Mouse (Mus musculus) cerebellum, adult 11-12 months (tissue): Measurements from ENCODE around the gene Isoc2b.
A peak's percentile ranks its signal among the peaks of the same experiment; 100 is the strongest.
"Not testable (repeated sequence)": the region's sequence is repeated elsewhere in the genome, so short reads cannot be mapped to it uniquely, and the experiment has no call there.

Experiments used
- DNase-seq: peaks from one replicate; pipeline ENCODE4 v3.0.0; 2022

The Isoc2b gene

DNA sequence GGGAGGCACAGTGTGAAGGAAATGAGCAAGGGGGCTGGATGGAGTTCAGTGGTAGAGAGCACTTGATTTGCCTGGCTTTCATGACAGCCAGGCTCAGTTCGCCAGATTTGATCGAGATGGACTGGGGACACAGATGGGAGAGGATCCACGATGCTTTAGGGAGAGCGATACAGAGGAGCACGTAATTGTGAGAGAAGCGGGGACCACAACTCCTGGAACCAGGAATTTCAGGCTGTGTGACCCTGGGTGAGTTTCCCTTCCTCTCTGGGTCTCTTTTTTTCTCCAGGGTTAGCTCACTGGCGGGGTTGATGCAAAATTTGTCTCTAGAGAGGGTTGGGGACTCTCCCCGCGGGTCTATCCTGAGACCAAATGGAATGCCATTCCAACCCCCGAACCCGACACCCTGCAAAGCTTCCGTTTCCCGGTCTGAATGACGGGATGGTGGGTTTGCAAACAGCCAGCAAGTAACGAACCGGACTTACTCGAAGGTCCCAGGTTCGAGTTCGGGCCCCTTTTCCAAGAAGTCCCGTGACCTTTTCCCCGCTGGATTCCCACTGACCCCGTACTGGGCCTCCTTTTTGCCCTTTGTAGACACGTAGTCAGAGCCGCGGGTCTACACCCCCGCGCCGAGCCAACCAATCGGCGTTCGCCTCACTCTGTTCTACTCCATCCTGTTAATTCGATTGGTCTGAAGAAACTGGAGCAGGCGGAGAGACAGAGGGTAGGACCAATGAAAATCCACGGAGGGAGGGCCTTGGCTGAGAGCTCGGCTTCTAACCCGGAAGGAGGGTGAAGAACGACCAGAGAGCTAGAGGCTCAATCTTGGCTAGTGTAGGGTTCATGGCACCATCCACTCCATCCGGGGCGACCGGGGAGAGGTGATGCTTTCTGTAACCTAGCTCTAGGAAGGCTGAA, 4.2 kb downstream of the Isoc2b start:
- DNase-seq: peak; percentile 98

- DNase-seq: peak; percentile 59
These were observed 5.0 kb downstream of the Isoc2b start for GRCm38 (mm10) chr7:4865090-4865489.

DNA sequence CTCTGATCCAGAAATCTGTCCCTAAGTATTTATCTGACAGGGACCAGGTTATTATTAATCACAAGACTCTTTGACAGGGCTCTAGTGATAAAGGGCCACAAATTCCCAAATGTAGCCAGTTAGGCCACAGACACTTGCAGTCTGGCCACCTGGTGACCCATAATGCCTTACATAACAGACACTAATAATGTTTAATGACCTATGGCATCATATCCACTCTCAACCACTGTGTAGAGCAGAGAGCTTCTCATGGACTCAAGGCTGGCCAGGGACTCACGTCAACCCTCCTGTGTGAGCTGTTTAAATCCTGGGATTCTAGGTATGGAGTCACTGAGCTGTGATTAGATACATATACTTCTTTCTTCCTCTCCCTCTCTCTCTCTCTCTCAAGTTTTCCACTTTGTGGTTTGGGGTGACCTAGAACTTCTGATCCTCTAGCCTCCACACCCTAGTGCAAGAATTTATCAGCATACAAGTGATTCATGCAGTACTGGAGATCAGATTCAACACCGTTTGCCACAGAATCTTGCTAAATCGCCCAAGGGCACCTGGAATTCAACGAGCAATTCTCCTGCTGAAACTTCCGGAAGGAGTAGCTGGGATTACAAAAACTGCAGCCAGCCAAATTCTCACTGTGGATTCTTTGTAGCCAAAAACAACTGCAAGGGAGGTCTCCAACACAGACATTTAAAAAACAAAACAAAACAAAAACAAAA, 5.8 kb downstream of the Isoc2b start:
- DNase-seq: no peak

DNA sequence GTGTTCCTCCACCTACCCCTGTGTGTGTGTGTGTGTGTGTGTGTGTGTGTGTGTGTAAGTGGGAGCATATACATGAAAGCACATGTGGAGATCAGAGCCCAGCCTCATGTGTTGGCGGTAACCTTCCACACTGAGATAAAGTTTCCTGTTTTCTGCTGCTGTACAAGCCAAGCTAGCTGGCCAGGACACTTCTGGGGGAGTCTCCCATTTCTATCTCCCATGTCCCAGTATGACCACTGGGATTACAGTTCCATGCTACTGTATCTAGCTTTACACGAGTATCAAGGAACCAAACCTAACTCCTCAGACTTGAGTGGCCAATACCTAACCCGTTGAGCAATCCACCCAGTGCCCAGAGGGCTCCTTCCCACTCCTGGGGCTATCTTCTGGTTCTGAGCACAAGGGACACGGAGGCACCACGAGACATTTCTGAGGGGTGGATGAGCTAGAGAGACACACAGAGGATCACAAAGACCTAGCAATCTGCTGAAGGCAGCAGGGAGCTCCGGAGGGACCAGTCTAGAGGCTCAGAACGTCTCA, 6.4 kb downstream of the Isoc2b start:
- no peak for DNase-seq

GRCm38 (mm10) chr7:4863041-4863440, 7.0 kb downstream of the Isoc2b start:
- DNase-seq: peak; percentile 61

- not testable (repeated sequence) for DNase-seq
These were observed 9.1 kb downstream of the Isoc2b start for GRCm38 (mm10) chr7:4860926-4861325.

DNA sequence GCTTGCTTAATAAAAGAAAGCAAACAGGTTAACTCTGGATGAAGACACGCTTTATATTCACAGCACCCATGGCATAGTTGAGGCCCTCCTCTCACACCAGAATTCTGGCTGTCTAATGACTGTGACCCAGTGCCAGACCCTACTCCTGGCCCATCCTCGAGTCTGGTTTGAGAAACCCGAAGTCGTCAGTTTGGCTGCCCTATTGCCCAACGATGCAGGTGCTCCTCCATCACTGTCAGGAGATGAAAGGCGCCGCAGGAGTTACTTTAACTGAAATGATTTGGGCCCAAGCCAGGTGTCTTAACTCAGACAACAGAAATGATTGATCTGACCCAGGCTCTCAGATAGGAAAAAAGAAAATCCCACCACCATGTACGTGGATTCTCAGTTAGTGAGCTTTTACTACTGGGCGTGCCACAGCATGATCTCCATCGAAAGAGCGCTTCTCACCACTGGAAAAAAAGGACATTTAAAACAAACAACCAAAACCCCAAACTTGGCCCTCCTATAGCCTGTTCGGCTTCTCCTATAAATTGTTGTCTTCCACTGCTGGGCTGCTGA, 10.6 kb downstream of the Isoc2b start:
- no peak for DNase-seq

DNA sequence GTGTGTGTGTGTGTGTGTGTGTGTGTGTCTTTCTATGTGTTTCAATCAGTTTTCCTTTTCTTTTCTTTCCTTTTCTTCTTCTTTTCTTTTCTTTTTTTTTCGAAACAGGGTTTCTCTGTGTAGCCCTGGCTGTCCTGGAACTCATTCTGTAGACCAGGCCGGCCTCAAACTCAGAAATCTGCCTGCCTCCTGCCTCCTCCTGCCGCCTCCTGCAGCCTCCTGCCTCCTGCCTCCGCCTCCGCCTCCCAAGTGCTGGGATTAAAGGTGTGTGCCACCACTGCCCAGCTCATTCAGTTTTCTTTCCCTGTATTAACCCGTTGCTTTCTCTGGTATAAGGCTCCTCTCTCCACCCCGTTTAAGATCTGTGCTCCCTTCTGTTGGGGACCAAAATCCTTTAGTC, 12.7 kb downstream of the Isoc2b start:
- no peak for DNase-seq

- DNase-seq: no peak
These were observed 13.6 kb downstream of the Isoc2b start for GRCm38 (mm10) chr7:4856508-4856907.

DNA sequence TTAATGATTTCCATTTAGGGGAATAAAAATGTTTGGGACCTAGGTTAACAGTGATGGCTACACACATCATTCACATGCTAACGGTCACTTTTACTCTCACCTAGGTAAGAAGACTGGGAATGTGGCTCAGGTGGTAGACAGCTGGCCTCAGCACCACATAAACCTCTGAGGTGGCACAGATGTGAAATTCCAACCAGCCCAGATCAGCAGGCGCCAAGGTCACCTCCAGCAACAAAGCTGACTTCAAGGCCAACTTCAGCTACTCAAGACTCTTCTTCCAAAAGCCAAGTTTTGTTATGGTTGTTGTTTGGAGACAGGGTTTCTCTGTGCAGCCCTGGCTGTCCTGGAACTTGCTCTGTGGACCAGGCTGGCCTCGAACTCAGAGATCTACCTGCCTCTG, 16.4 kb downstream of the Isoc2b start:
- no peak for DNase-seq

DNA sequence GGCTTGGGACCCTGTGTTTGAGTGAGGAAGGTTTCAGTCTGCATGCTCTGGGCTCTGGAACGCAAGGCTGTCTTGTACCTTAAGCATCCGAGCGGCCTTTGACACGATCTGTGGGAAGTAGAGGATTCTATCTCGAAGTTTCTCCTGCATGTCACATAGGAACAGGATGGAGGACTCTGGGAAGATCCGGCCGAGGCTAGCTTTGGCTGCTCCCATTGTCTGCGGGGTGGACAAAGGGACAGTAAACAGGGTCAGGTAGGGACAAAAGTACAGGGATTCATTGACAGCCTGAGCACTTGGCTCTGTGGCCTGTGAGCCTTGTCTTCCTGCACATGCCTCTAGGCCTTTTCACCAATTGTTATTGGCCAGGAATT, 18.8 kb downstream of the Isoc2b start:
- DNase-seq: no peak

DNA sequence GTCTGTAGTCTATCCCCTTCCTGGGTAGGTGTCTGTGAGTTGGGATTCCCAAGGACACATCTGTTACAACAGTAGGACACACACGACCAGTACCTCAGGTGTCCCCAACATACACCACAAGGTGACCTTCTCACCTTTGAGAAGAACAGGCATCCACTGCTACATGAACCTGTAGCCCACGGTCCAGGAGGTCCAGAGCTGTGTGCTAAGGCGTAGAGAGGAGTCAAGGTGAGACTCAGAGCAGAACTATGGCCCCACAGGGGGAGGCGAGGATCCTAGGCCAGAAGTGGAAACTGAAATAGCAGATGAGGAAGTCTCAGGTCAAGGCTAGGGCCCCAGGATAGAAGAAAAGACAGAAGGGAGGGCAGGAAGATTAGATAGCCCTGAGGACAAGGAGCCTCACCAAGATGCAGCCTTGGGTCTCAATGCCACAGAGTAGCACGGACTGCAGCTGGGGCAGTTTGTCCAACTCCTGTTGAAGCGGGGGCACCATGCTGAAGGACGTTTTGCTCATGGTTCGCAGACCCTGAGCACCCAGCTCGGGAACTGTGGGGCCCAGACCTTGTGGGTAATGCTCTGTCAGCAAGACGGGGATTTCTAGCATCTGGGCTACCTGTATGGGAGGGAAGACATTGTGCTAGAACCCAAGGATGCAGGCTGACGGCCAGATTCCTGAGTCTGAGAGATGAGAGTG, 19.3 kb downstream of the Isoc2b start:
- no peak for DNase-seq

DNA sequence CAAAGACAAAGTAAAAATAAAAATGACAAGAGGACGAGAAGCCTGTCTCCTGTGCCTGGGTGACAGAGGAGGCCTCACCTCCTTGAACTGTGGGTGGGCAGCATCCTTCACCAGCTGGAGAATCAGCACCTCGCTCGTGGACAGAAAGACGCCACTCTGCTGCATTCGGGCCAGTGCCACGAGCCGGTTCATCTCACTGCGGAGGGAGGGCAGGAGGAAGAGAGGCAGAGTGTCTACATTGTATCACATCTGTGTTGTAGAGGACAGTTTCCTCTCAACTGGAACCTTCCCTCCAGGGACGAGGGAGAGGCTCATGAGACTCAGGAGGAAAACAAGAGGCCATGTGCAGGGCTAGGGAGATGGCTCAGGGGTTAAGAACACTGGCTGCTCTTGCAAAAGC, 20.7 kb downstream of the Isoc2b start:
- DNase-seq: no peak

- peak; percentile 82 for DNase-seq
These were observed 25.1 kb downstream of the Isoc2b start for GRCm38 (mm10) chr7:4844917-4845309.

GRCm38 (mm10) chr7:4844245-4844916, 25.7 kb downstream of the Isoc2b start, which contains the start of gene Shisa7:
Gene Shisa7, minus strand, starts transcription at chr7:4844696.
- no peak for DNase-seq

- DNase-seq: peak; percentile 49
These were observed 26.3 kb downstream of the Isoc2b start for GRCm38 (mm10) chr7:4843604-4844244.

- DNase-seq: no peak
These were observed 27.4 kb downstream of the Isoc2b start for GRCm38 (mm10) chr7:4842634-4843131.

DNA sequence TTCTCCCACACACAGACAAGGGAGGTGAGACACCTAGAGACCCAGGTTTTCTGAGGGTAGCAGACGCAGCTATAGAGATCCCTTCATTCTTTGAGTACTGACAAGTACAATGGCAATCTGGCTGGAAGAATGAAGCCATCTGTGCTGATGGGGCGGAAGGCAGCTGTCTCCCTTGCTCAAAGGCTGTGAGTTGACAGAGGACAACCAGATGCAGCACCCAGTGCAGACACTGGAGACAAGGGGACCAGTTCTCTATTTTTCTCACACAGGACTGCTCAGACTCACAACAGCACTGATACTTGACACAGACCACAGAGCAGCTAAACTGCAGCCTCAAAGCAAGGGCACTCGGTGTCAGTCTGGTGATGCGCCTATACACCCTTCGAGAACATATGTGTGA, 28.0 kb downstream of the Isoc2b start:
- no peak for DNase-seq

- DNase-seq: peak; percentile 47
These were observed 32.4 kb downstream of the Isoc2b start for GRCm38 (mm10) chr7:4837639-4838038.

DNA sequence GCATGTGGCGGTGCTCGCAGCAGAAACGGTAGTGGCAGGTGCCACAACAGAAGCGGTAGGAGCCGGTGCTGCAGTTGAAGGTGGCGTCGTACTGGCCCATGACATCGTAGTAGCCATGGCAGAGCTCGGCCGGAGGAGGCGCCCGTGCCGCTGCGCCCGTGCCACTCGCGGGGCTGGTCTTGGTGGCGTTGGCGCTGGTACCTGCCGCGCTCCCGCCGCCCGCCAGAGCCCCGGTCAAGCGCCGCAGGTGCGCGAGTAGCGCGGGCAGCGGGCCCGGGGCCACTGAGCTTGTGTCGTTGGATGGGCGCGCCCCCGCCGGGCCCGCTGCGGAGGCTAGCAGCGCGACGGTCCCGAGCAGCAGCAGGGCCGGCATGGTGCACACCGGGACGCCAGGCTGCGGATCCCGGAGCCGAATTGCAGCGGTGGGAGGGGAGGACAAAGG, 33.7 kb downstream of the Isoc2b start:
- DNase-seq: peak; percentile 89

DNA sequence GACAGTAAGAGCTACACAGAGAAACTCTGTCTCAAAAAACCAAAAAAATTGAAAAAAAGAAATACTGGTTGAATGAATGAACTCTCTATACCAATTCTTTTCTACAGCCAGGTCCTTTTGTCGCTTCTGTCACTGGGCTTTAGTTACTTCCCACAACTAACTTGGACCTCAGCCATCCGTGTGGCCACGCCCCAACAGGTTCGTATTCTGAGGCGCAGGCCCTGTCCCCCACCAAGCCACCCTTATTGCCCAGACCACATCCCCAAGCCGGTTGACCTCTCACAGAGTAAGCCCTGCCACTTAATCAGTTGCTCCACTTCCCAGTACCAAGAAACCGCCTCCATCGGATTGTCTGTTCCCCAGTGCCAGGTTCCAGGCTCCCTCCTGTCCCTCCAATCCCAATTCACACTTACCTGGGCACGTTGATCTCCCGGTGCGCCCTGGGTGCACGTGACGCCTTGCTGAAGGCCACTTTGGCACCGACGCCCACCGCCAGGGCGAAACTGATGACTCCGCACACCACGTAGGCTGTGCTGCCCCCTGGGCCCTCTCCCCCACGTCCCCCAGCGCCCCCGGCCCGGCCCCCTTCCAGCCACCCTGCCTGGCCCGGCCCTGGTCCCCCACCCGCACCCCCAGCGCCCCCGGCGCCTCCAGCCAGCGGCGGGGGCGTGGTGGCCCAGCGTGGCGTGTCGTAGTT, 34.3 kb downstream of the Isoc2b start:
- DNase-seq: no peak
